Mouse (Mus musculus) testis, adult 10 weeks (tissue): ENCODE measurements around the gene Btnl10. TPM values are rescaled to one million over a fixed set of nuclear protein-coding genes. Genes with fewer than 3 reads are reported as not detected.

Source experiments
- polyA plus RNA-seq: library from polyadenylated mRNA; stranded (reverse); fragments of 350-450 nt; fragmentation: Illumina TruSeq; extraction: RNeasy Lipid Tissue Mini Kit (QIAGEN cat#74804); gene quantifications from one replicate; pipeline ENCODE4 v1.2.3, GENCODE M21; 2014; ENCODE audit warnings: low read depth, low replicate concordance

Gene Btnl10
- polyA plus RNA-seq = 11.0 TPM

GRCm38 (mm10) chr11:58917745-58918366 is at the start of gene Btnl10:
TSS of gene Btnl10 (plus strand) at chr11:58917908.

GRCm38 (mm10) chr11:58903511-58904409 is 13.9 kb upstream of the Btnl10 start, which contains the start of gene Zfp39:
TSS of gene Zfp39 (minus strand) at chr11:58904225.

DNA sequence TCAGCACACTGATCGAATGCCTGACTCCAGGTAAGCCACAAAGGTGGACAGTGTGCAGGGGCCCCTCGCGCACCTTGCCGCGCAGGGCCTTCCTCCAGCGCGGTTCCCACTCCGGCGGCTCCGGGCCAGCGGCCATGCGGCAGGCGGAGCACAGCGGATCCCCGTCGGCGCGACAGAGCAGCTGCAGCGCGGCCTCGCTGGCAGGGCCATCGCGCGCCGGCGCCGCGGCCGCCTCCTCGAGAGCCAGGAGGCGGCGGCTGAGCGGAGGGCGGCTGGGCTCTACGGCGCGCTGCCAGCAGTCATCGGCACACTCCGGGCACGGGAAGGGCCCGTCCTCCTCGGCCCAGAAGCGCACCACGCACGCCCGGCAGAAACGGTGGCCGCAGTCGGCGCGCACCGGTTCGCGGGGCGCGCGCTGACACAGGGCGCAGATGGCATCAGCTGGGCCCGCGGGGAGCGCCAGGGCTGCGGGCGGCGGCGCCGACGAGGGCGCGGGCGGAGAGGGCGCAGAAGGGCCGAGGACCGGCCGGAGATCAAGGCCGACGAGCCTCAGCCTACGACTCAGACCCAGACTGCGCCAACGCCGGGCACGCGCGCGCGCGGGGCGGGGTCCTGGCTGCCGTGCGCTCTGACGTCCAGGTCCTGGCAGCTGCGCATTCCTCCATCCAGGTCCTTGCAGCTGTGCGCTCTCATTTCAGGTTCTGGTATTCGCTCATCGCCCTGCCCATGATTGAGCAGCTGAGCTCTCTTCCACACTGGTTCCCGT is 20.8 kb downstream of the Btnl10 start, which contains the start of gene Rnf187:
Rnf187 (minus strand) TSS at position 595 of the 766 bp plus-strand sequence.

GRCm38 (mm10) chr11:58948542-58949479 is 31.1 kb downstream of the Btnl10 start, which contains the start of gene Hist3h2ba:
TSS of gene Hist3h2ba (plus strand) at chr11:58948920.

GRCm38 (mm10) chr11:58954420-58955142 is 36.9 kb downstream of the Btnl10 start, which contains the start of the genes Hist3h2a and Trim17:
TSS of gene Hist3h2a (plus strand) at chr11:58954685.
TSS of gene Trim17 (plus strand) at chr11:58954685.

Other genes with a start within 250 kb of the Btnl10 start
- not detected for gene Olfr320, start 236.8 kb upstream of the Btnl10 start, polyA plus RNA-seq
- not detected for gene Olfr319, start 218.7 kb upstream of the Btnl10 start, polyA plus RNA-seq
- gene Olfr318, start 193.9 kb upstream of the Btnl10 start, polyA plus RNA-seq = not detected
- 0.21 TPM for gene Olfr317, start 178.7 kb upstream of the Btnl10 start, polyA plus RNA-seq
- 1.7 TPM for gene Olfr316, start 165.2 kb upstream of the Btnl10 start, polyA plus RNA-seq
- not detected for gene Olfr315, start 144.7 kb upstream of the Btnl10 start, polyA plus RNA-seq
- gene Olfr314, start 135.0 kb upstream of the Btnl10 start, polyA plus RNA-seq = not detected
- 197 TPM for gene Fam183b, start 115.9 kb upstream of the Btnl10 start, polyA plus RNA-seq
- not detected for gene Olfr313, start 102.9 kb upstream of the Btnl10 start, polyA plus RNA-seq
- gene Olfr312, start 88.7 kb upstream of the Btnl10 start, polyA plus RNA-seq = 0.06 TPM
- not detected for gene Olfr311, start 78.7 kb upstream of the Btnl10 start, polyA plus RNA-seq
- 3.4 TPM for gene Gm12258, start 70.8 kb upstream of the Btnl10 start, polyA plus RNA-seq
- gene 2810021J22Rik, start 50.7 kb upstream of the Btnl10 start, polyA plus RNA-seq = 7.0 TPM
- gene Zfp39, start 13.7 kb upstream of the Btnl10 start, polyA plus RNA-seq = 121 TPM
- gene Rnf187, start 21.0 kb downstream of the Btnl10 start, polyA plus RNA-seq = 20.1 TPM
- not detected for gene Hist3h2ba, start 31.0 kb downstream of the Btnl10 start, polyA plus RNA-seq
- 8.3 TPM for gene Hist3h2a, start 36.8 kb downstream of the Btnl10 start, polyA plus RNA-seq
- 32.5 TPM for gene Trim17, start 36.8 kb downstream of the Btnl10 start, polyA plus RNA-seq
- 6.4 TPM for gene Trim11, start 60.2 kb downstream of the Btnl10 start, polyA plus RNA-seq
- 0.06 TPM for gene Obscn, start 218.5 kb downstream of the Btnl10 start, polyA plus RNA-seq
- gene Iba57, start 245.8 kb downstream of the Btnl10 start, polyA plus RNA-seq = 4.0 TPM